Mouse (Mus musculus): ENCODE data around the gene Atp6v1g1.

The Atp6v1g1 gene

DNA sequence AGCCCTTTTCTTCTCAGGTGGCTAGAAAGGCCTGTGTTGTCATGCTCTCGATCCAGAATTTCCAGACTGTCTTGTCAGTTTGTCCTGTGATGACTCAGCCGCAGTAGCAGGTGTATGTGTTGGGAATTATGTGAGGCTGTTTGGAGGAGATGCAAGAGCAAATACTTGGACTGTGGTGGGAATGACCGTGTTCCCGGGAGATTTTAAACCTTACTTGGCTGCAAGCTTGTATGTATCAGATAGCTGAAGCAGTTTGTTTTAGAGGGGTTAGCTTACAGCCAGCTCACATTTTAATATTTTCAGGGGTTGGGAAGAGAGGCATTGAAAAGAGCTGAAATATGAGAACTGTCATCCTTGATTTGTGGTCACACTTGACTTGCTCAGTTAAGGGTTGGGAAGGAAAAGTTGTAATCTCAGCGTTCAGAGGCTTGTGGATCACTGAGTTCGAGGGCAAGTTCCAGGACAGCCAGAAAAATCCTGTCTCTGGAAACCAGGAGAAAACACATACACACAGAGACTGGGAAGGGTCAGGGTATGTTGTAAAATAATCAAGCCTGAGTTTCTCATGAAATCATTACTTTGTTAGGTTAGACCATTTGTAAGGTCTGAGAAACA lies 2.0 kb downstream of the Atp6v1g1 start:
- DNase-seq (ENCODE audit: low read depth, low spot score) = no peak

DNA sequence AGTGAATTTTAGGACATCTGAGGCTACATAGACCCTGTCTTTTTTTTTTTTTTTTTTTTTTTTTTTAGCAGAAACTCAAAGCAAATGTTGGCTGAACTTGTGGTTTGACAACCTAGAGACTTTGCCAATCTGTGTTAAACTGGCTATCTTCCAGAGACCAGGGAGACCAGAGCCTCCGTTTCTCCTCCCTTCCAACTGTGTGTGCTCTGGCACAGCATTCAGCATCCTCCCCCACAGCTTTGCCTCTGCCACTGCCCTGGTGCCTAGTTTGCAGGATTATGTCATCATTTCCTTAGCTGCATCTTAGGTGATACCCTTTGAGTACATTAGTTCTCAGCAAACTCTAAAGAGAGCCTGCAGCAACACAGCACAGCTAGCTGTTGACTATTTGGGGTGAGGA lies 3.2 kb downstream of the Atp6v1g1 start:
- no peak for DNase-seq (ENCODE audit: low read depth, low spot score)

DNA sequence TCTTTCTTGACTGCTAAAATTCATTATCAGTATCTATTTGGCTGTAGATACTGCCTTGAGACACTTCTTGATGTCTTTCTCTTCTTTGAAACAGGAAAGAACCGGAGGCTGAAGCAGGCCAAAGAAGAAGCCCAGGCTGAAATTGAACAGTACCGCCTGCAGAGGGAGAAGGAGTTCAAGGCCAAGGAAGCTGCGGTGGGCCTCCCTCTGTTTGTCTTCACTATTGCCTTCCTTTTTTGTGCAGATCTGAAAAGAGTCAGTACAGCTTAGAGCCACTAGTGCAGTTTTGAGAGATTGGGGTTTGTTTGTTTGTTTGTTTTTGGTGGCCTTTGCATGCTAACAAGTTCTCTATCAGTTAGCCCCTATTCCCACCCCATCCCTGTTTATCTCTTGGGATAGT lies 3.9 kb downstream of the Atp6v1g1 start:
- DNase-seq (ENCODE audit: low read depth, low spot score) = no peak

DNA sequence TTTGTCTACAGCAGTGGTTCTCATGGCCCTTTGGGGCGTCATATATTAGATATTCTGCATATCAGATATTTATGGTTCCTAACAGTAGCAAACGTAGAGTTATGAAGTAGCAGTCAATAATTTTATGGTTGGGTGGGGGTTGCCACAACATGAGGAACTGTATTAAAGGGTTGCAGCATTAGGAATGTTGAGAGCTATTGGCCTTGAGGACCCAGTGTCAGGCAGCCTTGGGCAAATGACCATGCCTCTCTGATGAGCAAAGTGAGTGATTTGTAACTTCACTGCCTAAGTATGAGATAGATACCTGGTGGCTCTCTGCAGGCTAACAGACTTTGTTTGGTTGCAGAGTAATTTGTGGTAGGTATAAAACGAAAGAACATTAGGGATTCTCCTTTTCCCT lies 6.3 kb downstream of the Atp6v1g1 start:
- DNase-seq (ENCODE audit: low read depth, low spot score) = no peak

DNA sequence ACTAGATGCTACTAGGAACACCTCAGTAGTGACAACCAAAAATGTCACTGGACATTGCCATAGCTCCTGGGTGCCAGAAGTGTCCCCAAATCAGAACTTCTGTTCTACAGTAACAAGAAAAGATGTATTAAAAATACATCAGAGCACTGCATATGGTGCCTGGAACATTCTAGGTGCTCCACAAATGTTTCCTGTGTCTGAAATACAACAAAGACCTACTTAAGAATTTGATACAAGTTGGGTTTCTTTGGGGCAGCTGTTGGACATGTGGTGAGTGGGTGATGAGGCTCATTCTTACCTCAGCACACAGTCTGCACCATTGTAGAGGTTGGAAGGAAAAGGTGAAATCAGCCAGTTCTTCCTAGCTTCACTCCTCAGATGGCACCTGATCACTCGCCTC lies 8.3 kb downstream of the Atp6v1g1 start:
- DNase-seq (ENCODE audit: low read depth, low spot score) = no peak

DNA sequence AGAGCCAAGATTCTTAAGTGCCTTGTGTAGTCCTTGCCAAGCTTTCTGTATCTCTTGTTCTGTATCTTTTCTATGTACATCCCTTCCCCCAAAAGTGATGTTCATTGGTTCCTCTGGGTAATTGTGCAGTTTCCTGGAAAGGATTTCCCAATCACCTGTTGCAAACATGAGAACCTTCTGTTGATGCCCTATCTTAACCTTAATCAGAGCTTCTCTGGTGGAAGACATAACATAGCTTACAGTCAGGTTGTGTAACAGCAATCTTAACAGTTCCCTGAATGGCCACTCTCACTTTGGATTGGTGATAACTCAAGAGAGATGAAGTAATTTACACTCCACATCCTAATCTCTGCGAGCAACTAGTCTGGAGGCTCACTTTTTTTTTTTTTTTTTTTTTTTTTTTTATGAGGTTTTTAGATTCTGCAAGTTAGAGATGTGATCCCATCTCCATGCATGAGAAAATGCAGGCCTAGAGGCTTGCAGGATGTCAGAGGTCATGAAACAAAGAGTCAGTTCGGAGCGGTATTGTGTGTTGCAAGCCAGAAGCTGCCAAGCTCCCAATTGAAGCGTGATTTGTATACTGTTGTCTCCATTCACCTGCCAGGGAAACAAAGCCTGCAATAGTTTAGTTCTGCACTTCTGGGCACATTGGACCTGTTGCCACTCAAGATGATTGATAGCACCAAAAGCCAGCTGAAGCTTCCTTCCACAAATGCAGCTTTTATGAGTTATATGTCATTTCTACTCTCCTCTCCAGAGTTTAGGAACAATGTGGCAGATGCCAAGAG lies 9.4 kb downstream of the Atp6v1g1 start:
- DNase-seq (ENCODE audit: low read depth, low spot score) = no peak

DNA sequence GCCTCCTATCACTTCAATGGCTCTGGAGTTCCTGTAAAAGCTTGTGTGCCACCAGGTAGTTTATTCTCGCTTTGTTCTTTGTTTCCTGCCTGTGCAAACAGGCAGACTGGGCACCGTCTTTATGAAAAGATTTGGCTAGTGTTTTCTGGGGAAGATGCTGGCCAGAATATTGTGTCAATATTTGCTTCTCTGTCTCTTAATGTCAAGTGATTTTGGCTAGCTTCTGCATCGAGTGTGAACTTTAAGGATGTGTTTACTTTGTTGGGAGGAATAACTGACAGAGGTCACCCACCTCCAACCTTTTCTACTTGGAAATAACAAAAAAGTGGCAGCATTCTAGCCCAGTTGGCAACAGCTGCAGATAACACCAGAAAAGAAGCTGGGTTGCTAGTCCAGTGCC lies 10.0 kb downstream of the Atp6v1g1 start:
- no peak for DNase-seq (ENCODE audit: low read depth, low spot score)

DNA sequence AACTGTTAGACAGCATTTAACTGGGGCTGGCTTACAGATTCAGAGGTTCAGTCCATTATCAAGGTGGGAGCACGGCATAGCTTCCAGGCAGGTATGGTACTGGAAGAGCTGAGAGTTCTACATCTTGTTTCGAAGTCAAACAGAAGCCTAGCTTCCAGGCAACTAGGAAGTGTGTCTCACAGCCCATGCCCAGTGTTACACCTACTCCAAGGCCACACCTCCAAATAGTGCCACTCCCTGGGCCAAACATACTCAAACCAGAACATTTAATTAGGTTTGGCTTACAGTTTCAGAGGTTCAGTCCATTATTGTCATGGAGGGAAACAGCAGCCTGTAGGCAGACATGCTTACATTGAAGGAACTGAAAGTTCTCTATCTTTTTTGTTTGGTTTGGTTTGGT lies 10.5 kb downstream of the Atp6v1g1 start:
- DNase-seq (ENCODE audit: low read depth, low spot score) = no peak

DNA sequence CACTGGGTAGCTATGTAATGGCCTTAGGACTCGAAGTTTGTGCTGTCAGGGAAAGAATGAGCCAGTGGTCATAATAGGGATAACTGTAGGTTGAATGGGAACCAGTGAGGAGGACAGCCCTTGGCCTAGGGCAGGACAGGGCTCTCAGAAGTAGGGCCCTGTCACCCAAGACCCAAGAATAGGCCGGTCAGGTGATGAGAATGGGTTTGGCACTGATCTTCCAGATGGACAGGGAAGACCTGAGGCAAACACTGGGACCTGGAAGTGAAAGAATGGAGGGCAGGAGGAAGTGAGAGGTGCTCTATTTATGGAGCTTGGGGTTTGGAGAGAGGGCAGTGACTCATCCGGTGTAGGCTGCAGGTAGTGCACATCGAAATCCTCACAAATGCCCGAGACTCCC lies 12.1 kb downstream of the Atp6v1g1 start:
- no peak for DNase-seq (ENCODE audit: low read depth, low spot score)

DNA sequence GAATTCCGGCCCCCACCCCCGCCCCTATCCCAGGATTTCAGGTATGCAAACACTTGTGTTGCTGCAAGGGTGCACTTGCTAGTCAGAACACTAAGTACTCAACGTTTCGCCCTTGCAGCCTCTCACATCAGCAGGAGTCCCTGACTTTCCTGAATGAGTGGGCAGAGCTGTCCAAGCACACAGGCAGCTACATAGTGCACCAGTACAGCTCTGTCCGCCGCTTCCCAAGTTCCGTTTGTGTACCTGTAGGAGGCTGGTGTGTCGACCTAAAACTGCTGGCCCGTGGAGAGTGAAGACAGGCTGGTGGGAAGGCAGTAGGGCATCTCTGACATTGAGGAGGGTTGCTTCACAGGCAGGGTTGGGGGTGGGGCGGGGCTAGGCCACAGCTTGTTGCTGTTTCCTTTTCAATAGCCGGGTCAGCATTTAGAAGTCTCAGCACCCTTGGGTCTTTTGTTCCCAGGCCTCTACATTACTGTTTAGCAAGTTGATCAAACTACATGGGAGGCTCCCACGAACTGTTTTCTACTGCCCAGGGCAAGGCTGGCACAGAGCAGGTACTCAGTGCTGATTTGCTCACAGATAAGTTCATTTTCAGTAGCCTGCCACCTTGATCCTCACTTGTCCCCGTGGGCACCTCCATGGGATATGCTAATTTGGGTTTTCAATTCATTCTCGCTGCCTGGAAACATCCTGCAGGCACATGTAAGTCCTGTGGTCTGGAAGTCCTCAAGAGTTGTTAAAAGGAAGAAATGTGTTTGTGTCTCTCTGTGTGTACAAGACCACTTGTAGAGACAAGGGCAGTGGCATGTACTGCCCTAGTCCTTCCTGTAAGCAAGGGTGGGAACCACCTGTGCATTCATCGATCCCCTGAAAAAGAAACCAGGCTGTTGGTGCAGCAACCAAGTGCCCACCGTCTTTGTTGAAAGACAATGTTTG lies 12.8 kb downstream of the Atp6v1g1 start:
- no peak for DNase-seq (ENCODE audit: low read depth, low spot score)

DNA sequence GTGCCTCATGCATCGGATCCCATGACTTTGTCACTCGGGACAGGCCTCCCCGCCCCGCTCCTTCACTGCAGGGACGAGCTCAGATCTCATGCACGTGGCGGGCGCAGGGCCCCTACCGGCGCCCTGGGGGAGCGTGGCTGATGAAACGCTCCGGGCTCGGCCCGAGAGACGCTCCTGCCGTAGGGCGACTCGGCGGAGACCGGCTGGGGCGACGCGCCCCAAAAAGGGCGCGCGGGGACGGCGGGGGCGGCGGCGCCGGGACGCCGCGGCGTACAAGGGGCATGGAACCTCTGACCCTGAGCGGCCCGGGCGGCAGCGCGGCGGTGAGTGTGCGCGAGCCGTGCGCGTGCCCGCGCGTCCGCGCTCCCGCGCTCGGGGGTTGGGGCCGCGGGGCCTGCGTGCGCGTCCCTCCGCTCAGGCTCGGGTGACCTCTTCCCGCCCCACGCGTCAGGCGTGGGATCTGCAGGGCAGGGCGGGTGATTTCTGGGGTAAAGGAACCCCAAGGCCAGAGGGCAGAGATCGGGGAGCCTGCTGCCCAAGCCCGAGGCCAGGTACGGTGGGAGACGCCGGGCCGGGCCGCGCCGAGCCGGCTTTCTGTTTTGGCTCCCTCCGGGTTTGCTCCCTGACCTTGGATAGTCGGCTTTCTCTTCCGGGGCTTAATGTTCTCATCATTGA lies 14.0 kb downstream of the Atp6v1g1 start, which contains the start of gene Tmem268:
Gene Tmem268 (plus strand): TSS at position 375 of the 675 bp plus-strand sequence.
- DNase-seq (ENCODE audit: low read depth, low spot score) = no peak

DNA sequence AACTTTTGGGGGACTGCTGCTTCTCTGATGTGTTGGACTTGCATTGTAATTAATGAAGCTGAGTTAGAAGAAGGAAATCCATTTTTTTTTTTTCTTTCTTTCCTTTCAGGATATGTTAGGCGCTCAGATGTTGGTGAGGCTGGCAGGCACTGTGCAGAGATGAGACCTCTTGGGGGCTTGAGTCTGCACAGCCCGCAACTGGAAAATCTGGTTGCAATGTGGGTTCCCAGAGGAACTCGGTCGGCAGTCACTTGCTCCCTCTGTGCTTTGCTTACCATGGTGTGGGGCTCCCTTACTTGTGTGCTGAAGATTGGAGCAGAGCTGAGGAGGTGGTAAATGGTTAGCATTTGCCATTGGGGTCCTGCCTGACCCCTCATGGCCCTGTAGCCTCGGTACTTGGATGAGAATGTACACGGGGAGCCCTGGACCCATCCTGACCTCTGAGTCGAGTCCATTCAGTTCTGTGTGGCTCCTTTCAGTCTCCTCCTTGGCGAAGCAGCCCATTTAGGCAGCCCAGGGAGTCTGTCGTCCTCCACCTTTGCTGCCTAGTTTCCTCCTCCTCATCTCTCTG lies 14.6 kb downstream of the Atp6v1g1 start:
- DNase-seq (ENCODE audit: low read depth, low spot score) = no peak

DNA sequence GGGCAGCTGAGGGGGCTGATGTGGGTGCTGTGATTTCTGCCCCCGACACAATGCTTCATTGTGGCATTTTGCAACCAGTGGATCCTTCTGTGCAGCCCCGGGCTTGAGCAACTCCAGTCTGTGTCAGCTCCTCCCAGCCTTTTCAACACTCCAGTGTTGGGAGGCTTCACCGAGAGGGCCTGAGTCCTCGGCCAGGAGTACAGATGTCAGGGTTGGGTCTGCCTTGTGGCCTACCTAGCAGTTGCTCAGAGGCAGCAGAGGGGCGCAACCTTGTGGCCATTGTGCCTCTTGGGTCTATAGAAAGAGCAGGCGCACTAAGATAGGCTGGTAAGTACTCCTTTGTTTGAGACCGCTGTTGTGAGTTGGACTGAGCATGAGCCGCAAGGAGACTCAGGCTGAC lies 15.5 kb downstream of the Atp6v1g1 start:
- no peak for DNase-seq (ENCODE audit: low read depth, low spot score)

DNA sequence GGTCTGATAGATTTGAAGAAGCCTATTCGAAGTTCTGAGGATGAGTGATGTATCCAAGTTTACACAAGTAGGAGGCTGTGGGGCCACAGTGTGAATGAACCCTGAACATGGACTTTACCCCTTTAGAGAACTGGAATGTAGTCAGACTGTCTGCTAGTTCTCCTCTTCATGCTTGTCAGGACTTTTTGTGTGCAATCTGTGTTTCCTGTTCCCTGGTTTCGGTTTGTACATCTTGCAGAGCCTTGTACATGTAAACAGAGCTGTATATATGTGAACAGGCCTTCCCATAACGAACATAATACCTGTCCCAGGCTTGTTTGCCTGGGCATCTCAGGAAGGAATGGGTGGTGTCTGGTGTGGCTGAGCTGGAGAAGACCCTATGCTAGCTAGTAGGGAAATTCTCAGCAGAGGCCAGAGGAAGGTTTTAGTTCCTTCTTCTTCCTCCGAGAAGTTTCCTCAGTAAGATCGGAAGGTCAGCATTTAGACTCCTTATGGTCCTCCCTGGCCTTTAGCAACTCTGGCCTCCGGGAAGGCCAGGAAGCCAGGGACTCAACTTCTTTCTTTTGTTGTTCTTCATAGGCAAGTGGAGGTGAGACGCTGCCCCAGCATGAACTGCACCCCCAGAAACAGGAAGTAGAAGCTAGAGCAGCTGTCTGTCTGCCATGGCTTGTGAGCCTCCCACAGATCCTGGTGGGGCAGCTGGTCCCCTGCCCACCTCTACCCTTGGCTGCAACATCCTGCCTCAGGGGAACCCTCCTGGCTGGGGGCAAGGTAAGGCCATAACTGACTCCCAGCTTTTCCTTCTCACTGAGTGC lies 17.5 kb downstream of the Atp6v1g1 start:
- no peak for DNase-seq (ENCODE audit: low read depth, low spot score)

DNA sequence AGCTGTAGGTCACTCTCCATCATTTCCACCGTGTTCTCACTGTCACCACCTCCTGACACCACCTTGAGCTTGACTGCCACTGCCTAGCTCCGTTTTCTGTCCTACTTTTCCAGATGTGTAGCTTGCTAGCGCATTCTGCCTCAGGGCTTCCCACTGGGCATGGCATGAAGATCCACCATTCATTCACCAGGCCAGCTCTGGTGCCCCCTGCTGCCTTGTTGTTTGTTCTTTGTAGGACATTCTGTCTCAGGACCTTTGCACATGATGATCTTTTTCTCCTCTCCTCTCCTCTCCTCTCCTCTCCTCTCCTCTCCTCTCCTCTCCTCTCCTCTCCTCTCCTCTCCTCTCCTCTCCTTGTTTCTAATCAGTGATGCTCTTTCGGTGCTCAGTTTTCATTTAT lies 18.2 kb downstream of the Atp6v1g1 start:
- no peak for DNase-seq (ENCODE audit: low read depth, low spot score)

DNA sequence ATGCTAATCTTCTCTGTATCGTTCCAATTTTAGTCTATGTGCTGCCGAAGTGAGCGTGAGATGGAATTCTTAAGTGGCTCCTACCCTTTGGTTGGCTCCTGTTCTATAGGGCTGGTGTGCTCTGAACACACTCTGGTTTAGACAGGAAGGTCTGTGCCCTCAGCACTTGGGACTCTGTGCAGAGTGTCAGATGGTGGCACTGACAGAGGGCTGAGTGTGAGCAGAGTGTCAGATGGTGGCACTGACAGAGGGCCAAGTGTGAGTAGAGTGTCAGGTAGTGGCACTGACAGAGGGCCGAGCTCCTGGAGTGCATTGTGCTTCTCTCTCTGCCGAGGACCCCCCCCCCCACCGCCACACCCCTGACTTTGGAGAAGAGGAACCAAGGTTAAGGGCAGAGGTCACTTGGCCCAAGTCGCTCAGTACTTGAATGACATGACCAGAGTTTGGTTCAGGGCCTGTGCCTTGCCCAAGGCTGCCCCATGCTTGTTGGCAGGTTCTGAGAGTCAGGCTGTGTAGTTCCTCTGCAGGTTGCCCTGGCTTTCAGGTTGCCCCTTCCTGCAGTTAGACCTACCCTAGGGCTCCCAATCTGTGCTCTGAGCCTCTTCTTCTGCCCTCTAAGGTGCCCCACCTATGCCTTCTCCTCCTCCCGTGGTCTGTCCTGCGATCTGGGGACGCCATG lies 23.3 kb downstream of the Atp6v1g1 start:
- DNase-seq (ENCODE audit: low read depth, low spot score) = no peak

DNA sequence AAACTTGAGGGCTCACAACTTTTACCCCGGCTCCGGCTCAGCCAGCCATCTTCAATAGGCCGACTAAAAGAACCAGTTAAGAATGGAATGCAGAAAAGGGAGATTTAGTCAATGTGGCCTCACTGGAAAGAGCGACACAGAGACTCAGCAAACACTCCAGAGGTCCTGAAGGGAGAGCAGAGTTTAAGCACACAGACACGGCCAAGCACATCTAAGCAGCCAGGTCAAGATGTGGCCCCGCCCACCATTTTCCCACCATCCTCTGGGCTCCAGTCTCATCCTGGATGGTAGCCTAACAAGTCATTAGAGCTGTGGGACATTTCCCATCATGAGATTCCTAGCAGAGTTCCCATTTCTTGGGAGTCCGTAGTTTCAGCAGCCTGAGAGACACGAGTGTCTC lies 24.8 kb downstream of the Atp6v1g1 start:
- no peak for DNase-seq (ENCODE audit: low read depth, low spot score)

DNA sequence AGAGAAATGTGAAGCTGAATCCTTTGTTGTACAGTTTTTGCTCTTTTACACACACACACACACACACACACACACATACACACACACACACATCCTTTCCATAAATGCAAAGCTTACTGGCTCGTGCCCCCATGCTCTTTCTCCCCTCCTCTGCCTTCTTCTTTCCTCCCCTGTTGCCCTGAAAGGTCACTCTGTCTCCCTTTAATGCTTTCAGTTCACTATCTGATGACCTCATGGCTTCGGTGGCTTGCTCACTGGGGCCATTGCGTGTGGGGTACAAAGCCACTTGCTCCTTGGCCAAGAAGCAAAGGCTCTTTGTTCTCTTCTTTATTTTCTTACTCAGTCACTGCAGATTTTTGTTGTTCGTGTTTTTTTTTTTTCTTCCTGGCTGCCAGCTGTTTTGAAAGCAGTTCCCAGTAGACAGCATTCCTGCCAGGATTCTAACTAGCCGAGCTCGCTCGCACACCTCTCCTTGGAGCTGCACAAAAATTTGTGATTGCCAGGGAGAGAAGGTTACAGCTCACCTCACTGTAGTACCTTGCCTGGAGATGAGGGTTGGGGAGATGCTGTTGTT lies 25.7 kb downstream of the Atp6v1g1 start:
- no peak for DNase-seq (ENCODE audit: low read depth, low spot score)

DNA sequence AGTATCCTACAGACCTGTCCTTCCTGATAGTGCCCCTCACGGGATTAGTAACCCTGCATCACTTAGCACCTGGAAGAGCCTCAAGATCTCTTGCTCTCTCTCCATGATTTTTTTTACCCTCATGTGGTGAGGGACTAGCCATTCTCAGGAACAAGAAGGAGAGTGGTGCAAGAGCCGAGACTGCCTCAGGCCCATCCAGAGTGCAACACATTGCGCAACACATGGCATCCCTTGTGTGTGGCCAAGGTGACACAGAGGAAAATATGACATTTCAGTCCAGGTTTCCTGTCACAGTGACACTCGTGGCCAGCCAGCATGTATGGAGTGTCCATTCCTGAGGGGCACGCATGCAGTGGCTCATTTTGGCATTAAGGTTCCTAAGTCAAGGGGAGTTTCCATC lies 28.0 kb downstream of the Atp6v1g1 start:
- DNase-seq (ENCODE audit: low read depth, low spot score) = no peak

DNA sequence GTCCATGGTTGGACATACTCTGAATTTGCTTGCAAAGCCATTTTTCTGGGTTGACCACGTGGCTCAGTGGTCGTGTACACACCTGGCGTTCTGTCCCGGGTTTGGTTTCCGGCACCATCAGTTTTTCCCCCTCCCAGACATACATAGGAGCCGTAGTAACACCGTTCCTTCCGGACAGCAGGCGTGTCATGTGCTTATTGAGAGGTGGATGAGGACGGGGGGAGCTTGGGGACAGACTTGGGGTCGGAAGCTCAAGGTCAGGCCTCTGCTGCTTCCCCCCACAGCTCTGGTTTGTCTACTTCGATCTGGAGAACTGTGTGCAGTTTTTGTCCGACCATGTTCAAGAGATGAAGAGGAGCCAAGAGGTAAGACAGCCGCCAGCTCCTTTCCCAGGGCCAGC lies 35.1 kb downstream of the Atp6v1g1 start:
- no peak for DNase-seq (ENCODE audit: low read depth, low spot score)

All from telencephalon, adult 2 months (tissue).